Mouse (Mus musculus) kidney, adult 9 months (tissue): ENCODE results near the gene Tmem219.

Source experiments
- DNase-seq: peaks from one replicate; pipeline ENCODE4 v3.0.0; 2022

Gene Tmem219

GRCm38 (mm10) chr7:126922624-126923060 lies at the start of gene Tmem219:
Gene Tmem219, minus strand, starts transcription at chr7:126922917.
- DNase-seq = peak; percentile 93

GRCm38 (mm10) chr7:126967361-126967760 lies 44.6 kb upstream of the Tmem219 start:
- DNase-seq = no peak

- no peak for DNase-seq
Observed at GRCm38 (mm10) chr7:126965568-126965967, 42.9 kb upstream of the Tmem219 start.

GRCm38 (mm10) chr7:126963548-126964286 lies 41.0 kb upstream of the Tmem219 start:
- peak; percentile 75 for DNase-seq

GRCm38 (mm10) chr7:126961965-126962364 lies 39.2 kb upstream of the Tmem219 start:
- DNase-seq = no peak

GRCm38 (mm10) chr7:126961095-126961494 lies 38.4 kb upstream of the Tmem219 start:
- DNase-seq = no peak

- DNase-seq = no peak
Observed at GRCm38 (mm10) chr7:126959780-126960179, 37.1 kb upstream of the Tmem219 start.

- no peak for DNase-seq
Observed at GRCm38 (mm10) chr7:126955125-126955524, 32.4 kb upstream of the Tmem219 start.

GRCm38 (mm10) chr7:126952646-126953045 lies 29.9 kb upstream of the Tmem219 start:
- DNase-seq = no peak

- DNase-seq = no peak
Observed at GRCm38 (mm10) chr7:126951741-126952140, 29.0 kb upstream of the Tmem219 start.

- DNase-seq = no peak
Observed at GRCm38 (mm10) chr7:126950647-126951615, 28.2 kb upstream of the Tmem219 start.

- DNase-seq = peak; percentile 84
Observed at GRCm38 (mm10) chr7:126949793-126950646, 27.3 kb upstream of the Tmem219 start, which contains the start of gene Sez6l2. Gene Sez6l2, plus strand, starts transcription at chr7:126950563.

GRCm38 (mm10) chr7:126949403-126949792 lies 26.7 kb upstream of the Tmem219 start, which contains the start of gene Asphd1:
Gene Asphd1, minus strand, starts transcription at chr7:126949582.
- peak; percentile 24 for DNase-seq

GRCm38 (mm10) chr7:126948626-126949025 lies 25.9 kb upstream of the Tmem219 start:
- no peak for DNase-seq

- DNase-seq = peak; percentile 36
Observed at GRCm38 (mm10) chr7:126946530-126946929, 23.8 kb upstream of the Tmem219 start.

- no peak for DNase-seq
Observed at GRCm38 (mm10) chr7:126941801-126942200, 19.1 kb upstream of the Tmem219 start.

- DNase-seq = no peak
Observed at GRCm38 (mm10) chr7:126941171-126941570, 18.5 kb upstream of the Tmem219 start.

GRCm38 (mm10) chr7:126932652-126933051 lies 9.9 kb upstream of the Tmem219 start:
- DNase-seq = no peak

GRCm38 (mm10) chr7:126929046-126929445 lies 6.3 kb upstream of the Tmem219 start:
- no peak for DNase-seq

- peak; percentile 93 for DNase-seq
Observed at GRCm38 (mm10) chr7:126928384-126929037, 5.8 kb upstream of the Tmem219 start, which contains the start of gene Kctd13. Gene Kctd13, plus strand, starts transcription at chr7:126928879.

- no peak for DNase-seq
Observed at GRCm38 (mm10) chr7:126926299-126926698, 3.6 kb upstream of the Tmem219 start.

- no peak for DNase-seq
Observed at GRCm38 (mm10) chr7:126923999-126924398, 1.3 kb upstream of the Tmem219 start.
